Mouse (Mus musculus): ENCODE data around the gene Casp4.

- TF ChIP-seq CTCF (IDR thresholded peaks at IDR 0.05; ENCODE audit: borderline replicate concordance, control insufficient read depth, extremely low read depth, insufficient read depth, low read length, poor library complexity): no peak
- no peak for TF ChIP-seq POLR2A (IDR thresholded peaks at IDR 0.05; ENCODE audit: control insufficient read depth, extremely low read depth, insufficient read depth, low read length, poor library complexity)
Observed at GRCm38 (mm10) chr9:5333422-5333821, 24.8 kb downstream of the Casp4 start.

Data from thymus, adult 2 months (tissue).